Mouse (Mus musculus): Measurements from ENCODE around the gene Gpr37l1. TPM values are rescaled to one million over a fixed set of nuclear protein-coding genes. Genes with fewer than 3 reads are reported as not detected.

The Gpr37l1 gene
- polyA plus RNA-seq, 2 experiments: 0.13 TPM; not detected in 1

GRCm38 (mm10) chr1:135128986-135129385 is 38.5 kb downstream of the Gpr37l1 start:
- Histone ChIP-seq H3K9me3 (ENCODE audit: control insufficient read depth, low read length) (no peaks in the 10 kb centered on the region), H3K27ac (replicated peaks; ENCODE audit: low read depth, low read length) (0 out of 2 replicates have a peak overlapping the region, but pooled peaks have one; percentile 61), H3K4me3 (replicated peaks; ENCODE audit: low read length) (no peak overlapping the region), H3K4me2 (replicated peaks; ENCODE audit: low read depth, low read length, severe bottlenecking) (no peak overlapping the region), H3K9ac (ENCODE audit: low read depth, low read length, severe bottlenecking) (no peak overlapping the region), H3K36me3 (ENCODE audit: control insufficient read depth, insufficient read depth, low read length) (no peaks in the 10 kb centered on the region), H3K27me3 (ENCODE audit: control insufficient read depth, insufficient read depth, low read length) (no peaks in the 10 kb centered on the region), H3K4me1 (ENCODE audit: control insufficient read depth, insufficient read depth, low read length) (peaks cover 35% of the 10 kb centered on the region)
- ATAC-seq (ENCODE audit: low FRiP score, low read depth) (no peak), DNase-seq (ENCODE audit: low spot score) (no peak)
- no peak for TF ChIP-seq POLR2A (IDR thresholded peaks at IDR 0.05; ENCODE audit: borderline replicate concordance, extremely low read depth, insufficient read depth, insufficient read length)
- 21% methylated on average over 9 of the region's 9 CpGs for WGBS

- no peak for TF ChIP-seq POLR2A (IDR thresholded peaks at IDR 0.05; ENCODE audit: borderline replicate concordance, extremely low read depth, insufficient read depth, insufficient read length)
- DNase-seq (ENCODE audit: low spot score) (peak; percentile 70), ATAC-seq (ENCODE audit: low FRiP score, low read depth) (peak; percentile 83)
- WGBS: 14% methylated on average over 4 of the region's 6 CpGs
- Histone ChIP-seq H3K36me3 (ENCODE audit: control insufficient read depth, insufficient read depth, low read length) (no peaks in the 10 kb centered on the region), H3K4me2 (replicated peaks; ENCODE audit: low read depth, low read length, severe bottlenecking) (no peak overlapping the region; the same call in 1 of the 2 replicates), H3K9ac (ENCODE audit: low read depth, low read length, severe bottlenecking) (0 out of 2 replicates have a peak overlapping the region, but pooled peaks have one; percentile 36), H3K9me3 (ENCODE audit: control insufficient read depth, low read length) (no peaks in the 10 kb centered on the region), H3K4me1 (ENCODE audit: control insufficient read depth, insufficient read depth, low read length) (peaks cover 35% of the 10 kb centered on the region), H3K4me3 (replicated peaks; ENCODE audit: low read length) (no peak overlapping the region), H3K27ac (replicated peaks; ENCODE audit: low read depth, low read length) (peak overlapping the region; percentile 77), H3K27me3 (ENCODE audit: control insufficient read depth, insufficient read depth, low read length) (no peaks in the 10 kb centered on the region)
Observed at GRCm38 (mm10) chr1:135128011-135128441, 39.5 kb downstream of the Gpr37l1 start.

GRCm38 (mm10) chr1:135126443-135127027 is 40.9 kb downstream of the Gpr37l1 start:
- peak; percentile 49; the same call in 1 of the 2 replicates for ATAC-seq (ENCODE audit: low FRiP score, low read depth)
- peak overlapping the region; percentile 77 for H3K27ac ChIP-seq (replicated peaks; ENCODE audit: low read depth, low read length)
- no peaks in the 10 kb centered on the region for H3K9me3 ChIP-seq (ENCODE audit: control insufficient read depth, low read length)
- H3K4me3 ChIP-seq (replicated peaks; ENCODE audit: low read length): 0 out of 2 replicates have a peak overlapping the region, but pooled peaks have one; percentile 7
- H3K4me2 ChIP-seq (replicated peaks; ENCODE audit: low read depth, low read length, severe bottlenecking): peak overlapping the region; percentile 30
- H3K27me3 ChIP-seq (ENCODE audit: control insufficient read depth, insufficient read depth, low read length): no peaks in the 10 kb centered on the region
- TF ChIP-seq POLR2A (IDR thresholded peaks at IDR 0.05; ENCODE audit: borderline replicate concordance, extremely low read depth, insufficient read depth, insufficient read length): no peak
- peaks cover 35% of the 10 kb centered on the region for H3K4me1 ChIP-seq (ENCODE audit: control insufficient read depth, insufficient read depth, low read length)
- DNase-seq (ENCODE audit: low spot score): peak; percentile 66
- WGBS: 13% methylated on average over 4 of the region's 4 CpGs
- H3K36me3 ChIP-seq (ENCODE audit: control insufficient read depth, insufficient read depth, low read length): no peaks in the 10 kb centered on the region
- H3K9ac ChIP-seq (ENCODE audit: low read depth, low read length, severe bottlenecking): peak overlapping the region; percentile 41; the same call in 1 of the 2 replicates

GRCm38 (mm10) chr1:135125990-135126389 is 41.5 kb downstream of the Gpr37l1 start:
- peak overlapping the region; percentile 41; the same call in 1 of the 2 replicates for H3K9ac ChIP-seq (ENCODE audit: low read depth, low read length, severe bottlenecking)
- peak overlapping the region; percentile 30 for H3K4me2 ChIP-seq (replicated peaks; ENCODE audit: low read depth, low read length, severe bottlenecking)
- ATAC-seq (ENCODE audit: low FRiP score, low read depth) (no peak), DNase-seq (ENCODE audit: low spot score) (peak; percentile 50)
- WGBS: 30% methylated on average over 8 of the region's 8 CpGs
- H3K27me3 ChIP-seq (ENCODE audit: control insufficient read depth, insufficient read depth, low read length): no peaks in the 10 kb centered on the region
- no peak for TF ChIP-seq POLR2A (IDR thresholded peaks at IDR 0.05; ENCODE audit: borderline replicate concordance, extremely low read depth, insufficient read depth, insufficient read length)
- H3K4me1 ChIP-seq (ENCODE audit: control insufficient read depth, insufficient read depth, low read length): peaks cover 30% of the 10 kb centered on the region
- no peaks in the 10 kb centered on the region for H3K36me3 ChIP-seq (ENCODE audit: control insufficient read depth, insufficient read depth, low read length)
- H3K9me3 ChIP-seq (ENCODE audit: control insufficient read depth, low read length): no peaks in the 10 kb centered on the region
- peak overlapping the region; percentile 76 for H3K27ac ChIP-seq (replicated peaks; ENCODE audit: low read depth, low read length)
- H3K4me3 ChIP-seq (replicated peaks; ENCODE audit: low read length): no peak overlapping the region

- no peak overlapping the region for H3K4me3 ChIP-seq (replicated peaks; ENCODE audit: low read length)
- H3K4me1 ChIP-seq (ENCODE audit: control insufficient read depth, insufficient read depth, low read length): peaks cover 27% of the 10 kb centered on the region
- no peaks in the 10 kb centered on the region for H3K27me3 ChIP-seq (ENCODE audit: control insufficient read depth, insufficient read depth, low read length)
- H3K9me3 ChIP-seq (ENCODE audit: control insufficient read depth, low read length): no peaks in the 10 kb centered on the region
- H3K27ac ChIP-seq (replicated peaks; ENCODE audit: low read depth, low read length): no peak overlapping the region
- TF ChIP-seq POLR2A (IDR thresholded peaks at IDR 0.05; ENCODE audit: borderline replicate concordance, extremely low read depth, insufficient read depth, insufficient read length): no peak
- H3K36me3 ChIP-seq (ENCODE audit: control insufficient read depth, insufficient read depth, low read length): no peaks in the 10 kb centered on the region
- ATAC-seq (ENCODE audit: low FRiP score, low read depth) (no peak), DNase-seq (ENCODE audit: low spot score) (no peak)
- H3K4me2 ChIP-seq (replicated peaks; ENCODE audit: low read depth, low read length, severe bottlenecking): no peak overlapping the region
- WGBS: 92% methylated on average over 8 of the region's 8 CpGs
- H3K9ac ChIP-seq (ENCODE audit: low read depth, low read length, severe bottlenecking): no peak overlapping the region
Observed at GRCm38 (mm10) chr1:135124573-135125363, 42.7 kb downstream of the Gpr37l1 start.

Data from limb, embryonic 14.5 days (tissue).